Mouse (Mus musculus) lung, embryonic 16.5 days (tissue): ENCODE measurements around the gene Rab11fip2. TPM values are rescaled to one million over a fixed set of nuclear protein-coding genes. Genes with fewer than 3 reads are reported as not detected.

Experiments
- ATAC-seq: fragments of 200-750 bp; cut with Nextera tagmentation; 2 replicates; pipeline ENCODE4 v1.8.0; 2017; ENCODE audit warnings: low read depth, mild to moderate bottlenecking, moderate library complexity
- H3K27ac ChIP-seq: fragments of 300-500 bp; sonication (generic); 2 replicates; pipeline ENCODE4 v1.5.1; 2014; ENCODE audit warnings: mild to moderate bottlenecking, control low read depth, low read length
- H3K27me3 ChIP-seq: fragments of 300-500 bp; sonication (generic); 2 replicates; pipeline ENCODE4 v1.6.1; 2014; ENCODE audit warnings: low read depth, low read length, mixed read lengths; ENCODE audit not compliant: control insufficient read depth, insufficient read depth
- H3K36me3 ChIP-seq: fragments of 300-500 bp; sonication (generic); 2 replicates; pipeline ENCODE4 v1.6.1; 2014; ENCODE audit warnings: low read length; ENCODE audit not compliant: control insufficient read depth, insufficient read depth
- H3K4me1 ChIP-seq: fragments of 300-500 bp; sonication (generic); replicated peaks from 2 replicates; pipeline ENCODE4 v1.6.1; 2014; ENCODE audit warnings: low read length, mixed read lengths; ENCODE audit not compliant: control insufficient read depth, insufficient read depth
- H3K4me2 ChIP-seq: fragments of 300-500 bp; sonication (generic); 2 replicates; pipeline ENCODE4 v1.6.1; 2014; ENCODE audit warnings: low read depth, low read length, control low read depth
- H3K4me3 ChIP-seq: fragments of 300-500 bp; sonication (generic); 2 replicates; pipeline ENCODE4 v1.5.1; 2014; ENCODE audit warnings: mild to moderate bottlenecking, low read length, control low read depth
- H3K9ac ChIP-seq: fragments of 300-500 bp; sonication (generic); 2 replicates; pipeline ENCODE4 v1.6.1; 2014; ENCODE audit warnings: low read length, control low read depth
- H3K9me3 ChIP-seq: fragments of 300-500 bp; sonication (generic); 2 replicates; pipeline ENCODE4 v1.6.1; 2016; ENCODE audit warnings: low read length; ENCODE audit not compliant: control insufficient read depth
- WGBS: fragments of 180-500 bp; shearing (Covaris S2); extraction: QIAGEN DNeasy Blood & Tissue Kit; methylation state at CpG from one replicate; pipeline ENCODE4 v1.1.7; 2014; 5-methylcytosine and 5-hydroxymethylcytosine counted together
- polyA plus RNA-seq: library from polyadenylated mRNA; unstranded; fragments of >200 nt; fragmentation: Nextera tagmentation; extraction: Ambion mirVana; gene quantifications from 2 replicates; pipeline ENCODE4 v1.2.1, GENCODE M21; 2015

Gene Rab11fip2
- polyA plus RNA-seq, 1 experiment from 2014 or later, result 3.4 TPM

DNA sequence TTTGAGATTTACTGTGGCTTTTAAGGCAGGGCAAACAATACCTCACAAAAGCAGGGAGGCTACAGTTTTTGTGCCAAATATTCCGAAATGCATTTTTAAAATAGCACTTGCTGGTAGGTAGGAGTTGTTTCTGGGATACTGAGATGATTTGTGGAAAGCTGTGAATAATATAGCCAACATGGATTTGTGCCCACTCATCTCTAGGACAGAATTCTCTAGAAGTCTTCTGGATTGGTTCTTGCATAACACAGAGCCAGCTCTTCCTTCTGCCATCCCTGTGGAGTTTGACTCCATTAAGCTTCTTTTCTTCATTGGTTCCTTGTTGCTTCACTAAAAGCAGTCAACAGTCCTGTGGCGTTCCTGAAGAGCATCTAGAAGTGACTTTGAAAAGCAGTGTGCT lies 58.2 kb downstream of the Rab11fip2 start:
- H3K4me1 ChIP-seq, result no peaks in the 10 kb centered on the region
- H3K4me3 ChIP-seq, result no peak overlapping the region
- 80% methylated on average over 2 of the region's 2 CpGs for WGBS
- H3K4me2 ChIP-seq, result no peak overlapping the region
- no peaks in the 10 kb centered on the region for H3K27me3 ChIP-seq
- no peaks in the 10 kb centered on the region for H3K36me3 ChIP-seq
- H3K9me3 ChIP-seq, result no peaks in the 10 kb centered on the region
- no peak overlapping the region for H3K9ac ChIP-seq
- H3K27ac ChIP-seq, result no peak overlapping the region
- ATAC-seq, result no peak

DNA sequence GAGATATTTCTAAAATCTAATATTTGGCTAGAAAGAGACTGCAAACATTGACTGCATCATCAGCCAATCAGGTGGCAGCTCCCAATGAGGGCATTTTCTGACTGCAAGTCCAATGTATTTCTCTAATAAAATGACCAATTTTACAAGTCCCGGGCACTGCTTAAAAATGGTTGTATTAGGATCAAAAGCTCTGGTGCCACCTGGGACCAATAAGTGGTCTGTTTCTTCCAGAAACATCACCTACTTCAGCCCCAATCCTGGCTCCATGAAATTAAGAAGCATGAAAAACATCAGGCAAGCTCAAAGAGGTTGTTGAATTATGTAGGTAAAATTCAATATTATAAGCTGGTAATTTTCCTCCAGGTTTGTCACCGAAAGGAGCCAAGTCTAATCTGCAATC lies 66.2 kb downstream of the Rab11fip2 start:
- Histone ChIP-seq H3K9ac (no peak overlapping the region), H3K27me3 (no peaks in the 10 kb centered on the region), H3K9me3 (no peaks in the 10 kb centered on the region), H3K4me3 (no peak overlapping the region), H3K4me2 (no peak overlapping the region), H3K4me1 (no peaks in the 10 kb centered on the region), H3K27ac (no peak overlapping the region), H3K36me3 (no peaks in the 10 kb centered on the region)
- ATAC-seq, result no peak
- WGBS, result 84% methylated on average over 2 of the region's 2 CpGs

- Histone ChIP-seq H3K4me1 (no peaks in the 10 kb centered on the region), H3K36me3 (no peaks in the 10 kb centered on the region), H3K27ac (no peak overlapping the region), H3K9ac (no peak overlapping the region), H3K27me3 (no peaks in the 10 kb centered on the region), H3K4me3 (no peak overlapping the region), H3K4me2 (no peak overlapping the region), H3K9me3 (no peaks in the 10 kb centered on the region)
- ATAC-seq, result no peak
- 84% methylated on average over 9 of the region's 9 CpGs for WGBS
Observed at GRCm38 (mm10) chr19:59866666-59867065, 76.8 kb downstream of the Rab11fip2 start.

GRCm38 (mm10) chr19:59862423-59862822 lies 81.0 kb downstream of the Rab11fip2 start:
- H3K9ac ChIP-seq, result no peak overlapping the region
- H3K36me3 ChIP-seq, result no peaks in the 10 kb centered on the region
- no peaks in the 10 kb centered on the region for H3K4me1 ChIP-seq
- no peaks in the 10 kb centered on the region for H3K27me3 ChIP-seq
- H3K27ac ChIP-seq, result no peak overlapping the region
- ATAC-seq, result peak; percentile 31; the same call in 1 of the 2 replicates
- no peaks in the 10 kb centered on the region for H3K9me3 ChIP-seq
- no peak overlapping the region for H3K4me2 ChIP-seq
- no peak overlapping the region for H3K4me3 ChIP-seq

GRCm38 (mm10) chr19:59860799-59861198 lies 82.7 kb downstream of the Rab11fip2 start:
- H3K4me3 ChIP-seq, result no peak overlapping the region
- H3K9me3 ChIP-seq, result no peaks in the 10 kb centered on the region
- no peak overlapping the region for H3K27ac ChIP-seq
- H3K4me2 ChIP-seq, result no peak overlapping the region
- 55% methylated on average over 3 of the region's 3 CpGs for WGBS
- no peak for ATAC-seq
- no peak overlapping the region for H3K9ac ChIP-seq
- H3K4me1 ChIP-seq, result no peaks in the 10 kb centered on the region
- H3K36me3 ChIP-seq, result no peaks in the 10 kb centered on the region
- no peaks in the 10 kb centered on the region for H3K27me3 ChIP-seq

DNA sequence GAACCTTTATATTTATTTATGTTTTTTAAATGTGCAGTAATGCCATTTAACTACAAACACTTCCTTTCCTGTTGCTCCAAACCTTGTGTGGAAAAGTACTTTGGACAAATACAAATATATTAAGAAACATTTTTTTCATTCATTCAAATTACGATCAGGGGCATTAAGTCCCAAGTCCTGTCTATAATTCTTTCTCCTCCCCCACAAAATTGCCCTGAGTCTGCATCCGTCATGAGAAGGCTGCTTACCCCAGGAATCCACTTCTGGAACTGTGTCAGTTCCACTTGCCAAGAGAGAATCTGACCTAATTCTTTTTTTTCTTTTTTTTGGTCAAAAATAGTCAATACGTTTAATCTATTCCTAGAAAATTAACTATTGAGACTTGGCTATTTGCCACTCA lies 90.4 kb downstream of the Rab11fip2 start:
- no peaks in the 10 kb centered on the region for H3K27me3 ChIP-seq
- WGBS, result 48% methylated on average over 3 of the region's 3 CpGs
- no peaks in the 10 kb centered on the region for H3K4me1 ChIP-seq
- no peak overlapping the region for H3K27ac ChIP-seq
- H3K4me3 ChIP-seq, result no peak overlapping the region
- ATAC-seq, result no peak
- H3K9ac ChIP-seq, result no peak overlapping the region
- no peaks in the 10 kb centered on the region for H3K9me3 ChIP-seq
- no peak overlapping the region for H3K4me2 ChIP-seq
- H3K36me3 ChIP-seq, result no peaks in the 10 kb centered on the region
